Mouse (Mus musculus) lung, adult 2 months (tissue): Measurements from ENCODE around the gene Dclk1. TPM values are rescaled to one million over a fixed set of nuclear protein-coding genes. Genes with fewer than 3 reads are reported as not detected.

Source experiments
- DNase-seq: peaks from one replicate; pipeline ENCODE4 v3.0.0; 2022
- H3K4me1 ChIP-seq: fragments of 200-500 bp; 2 replicates; pipeline ENCODE4 v1.6.1; 2011; ENCODE audit warnings: low read length; ENCODE audit not compliant: control insufficient read depth, insufficient read depth
- H3K4me3 ChIP-seq: fragments of 200-500 bp; replicated peaks from 2 replicates; pipeline ENCODE3; 2011; ENCODE audit warnings: low read depth, mild to moderate bottlenecking, control low read depth, low read length; ENCODE audit errors: extremely low read depth
- CTCF ChIP-seq: fragments of 200-500 bp; IDR thresholded peaks from 2 replicates; pipeline ENCODE4 v1.5.1; 2011; ENCODE audit warnings: mild to moderate bottlenecking, low read length, control low read depth; ENCODE audit not compliant: insufficient read depth
- POLR2A ChIP-seq: fragments of 200-500 bp; IDR thresholded peaks from 2 replicates; pipeline ENCODE4 v1.6.1; 2011; ENCODE audit warnings: low read depth, mild to moderate bottlenecking, control low read depth, low read length, borderline replicate concordance; ENCODE audit errors: extremely low read depth
- whole genome bisulfite sequencing: fragments of 180-500 bp; shearing (Covaris S2); methylation state at CpG from one replicate; pipeline ENCODE4 v1.1.7; 2018; 5-methylcytosine and 5-hydroxymethylcytosine counted together
- polyA plus RNA-seq: library from polyadenylated mRNA; depleted of rRNA; stranded (reverse); fragments of >200 nt; gene quantifications from 2 replicates; pipeline ENCODE4 v1.2.3, GENCODE M21; 2012

Dclk1 gene
- polyA plus RNA-seq, 1 experiment: 1.9 TPM

DNA sequence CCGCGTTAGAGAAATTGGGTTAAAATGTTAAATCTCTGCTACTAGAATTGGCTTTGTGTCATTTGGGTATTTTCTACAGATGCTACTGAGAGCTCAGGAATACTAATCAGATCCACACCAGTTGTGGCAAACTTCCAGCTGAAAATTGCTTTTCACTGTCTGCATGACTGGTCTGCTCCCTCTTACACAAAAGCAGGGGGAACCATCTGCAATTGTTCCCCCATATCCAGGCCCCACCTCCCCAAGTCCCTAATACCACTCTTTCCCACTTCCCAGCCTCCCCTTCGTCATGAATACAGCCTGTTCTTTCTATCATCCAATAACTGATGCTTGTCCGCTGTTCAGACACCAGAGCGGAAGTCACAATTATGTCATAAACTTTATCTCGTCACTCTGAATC is 27.8 kb upstream of the Dclk1 start:
- DNase-seq: no peak
- no peak for TF ChIP-seq CTCF
- TF ChIP-seq POLR2A: no peak
- 82% methylated on average over 6 of the region's 6 CpGs for WGBS
- Histone ChIP-seq H3K4me3 (no peak overlapping the region), H3K4me1 (no peaks in the 10 kb centered on the region)

DNA sequence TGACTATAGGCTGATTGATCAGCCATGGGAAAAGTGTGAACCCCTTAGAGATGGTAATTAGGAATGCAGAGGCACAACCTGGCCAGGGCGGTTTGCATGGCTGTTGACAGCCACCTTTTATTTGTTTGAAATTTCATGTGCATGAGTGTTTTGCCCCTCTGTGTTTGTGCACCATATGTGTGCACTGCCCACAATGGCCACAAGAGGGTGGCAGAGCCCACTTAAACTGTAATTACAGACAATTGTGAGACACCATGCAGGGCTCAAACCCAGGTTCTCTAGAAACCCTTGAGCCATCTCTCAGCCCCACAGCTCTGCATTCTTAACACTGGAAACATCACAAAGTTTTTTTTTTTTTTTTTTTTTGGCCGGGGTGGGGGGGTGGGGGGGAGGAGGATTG is 19.7 kb upstream of the Dclk1 start:
- H3K4me3 ChIP-seq: no peak overlapping the region
- no peak for TF ChIP-seq POLR2A
- no peak for TF ChIP-seq CTCF
- 85% methylated on average over 2 of the region's 2 CpGs for WGBS
- DNase-seq: no peak
- H3K4me1 ChIP-seq: no peaks in the 10 kb centered on the region

- 65% methylated on average over 3 of the region's 3 CpGs for WGBS
- no peaks in the 10 kb centered on the region for H3K4me1 ChIP-seq
Measured at GRCm38 (mm10) chr3:55223862-55224261, 18.3 kb upstream of the Dclk1 start.

GRCm38 (mm10) chr3:55226501-55227213 is 15.5 kb upstream of the Dclk1 start:
- H3K4me3 ChIP-seq: no peak overlapping the region
- WGBS: 36% methylated on average over 18 of the region's 18 CpGs
- DNase-seq: no peak
- H3K4me1 ChIP-seq: no peaks in the 10 kb centered on the region
- TF ChIP-seq CTCF: no peak
- TF ChIP-seq POLR2A: no peak

More at GRCm38 (mm10) chr3:55223862-55224261, 18.3 kb upstream of the Dclk1 start:
- H3K4me3 ChIP-seq: no peak overlapping the region
- no peak for DNase-seq
- TF ChIP-seq CTCF (no peak), POLR2A (no peak)

GRCm38 (mm10) chr3:55227214-55227581 is 15.0 kb upstream of the Dclk1 start:
- Histone ChIP-seq H3K4me1 (no peaks in the 10 kb centered on the region), H3K4me3 (no peak overlapping the region)
- TF ChIP-seq CTCF (no peak), POLR2A (no peak)
- WGBS: 27% methylated on average over 4 of the region's 4 CpGs
- DNase-seq: no peak

DNA sequence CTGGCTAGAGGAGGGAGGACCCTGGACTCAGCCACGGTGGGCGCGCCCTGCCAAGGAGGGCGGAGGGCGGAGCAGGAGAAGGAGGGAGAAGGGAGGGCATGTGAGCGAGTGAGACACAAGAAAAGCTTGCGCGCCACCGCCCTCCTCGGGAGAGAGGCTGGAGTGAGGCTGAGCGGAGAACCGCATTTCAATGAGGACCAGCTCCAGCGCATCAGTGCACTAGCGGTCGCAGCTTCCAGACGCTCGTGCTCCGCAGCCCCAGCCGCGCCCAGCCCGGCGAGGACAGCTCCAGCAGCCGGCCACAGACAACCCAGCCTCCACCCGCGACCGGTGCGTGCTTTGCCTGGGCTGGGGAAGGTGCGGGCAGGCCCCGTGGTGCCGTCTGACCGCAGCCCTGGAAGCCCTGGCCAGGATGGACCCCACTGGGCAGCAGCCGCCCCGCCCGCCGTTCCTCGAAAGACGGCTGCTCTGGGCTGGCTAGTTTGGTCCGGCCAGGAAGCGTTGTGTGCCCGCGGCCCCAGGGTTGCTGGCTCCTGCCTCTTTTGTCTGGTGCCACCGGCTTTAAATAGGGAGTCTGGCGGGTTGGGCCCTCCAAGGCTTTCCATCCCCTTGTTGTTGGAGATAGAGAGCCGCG is 375 bp downstream of the Dclk1 start:
- peak; percentile 50 for DNase-seq
- under 1% methylated on average over 42 of the region's 45 CpGs for WGBS
- no peaks in the 10 kb centered on the region for H3K4me1 ChIP-seq
- TF ChIP-seq POLR2A (no peak; the same call in 1 of the 2 replicates), CTCF (no peak)
- H3K4me3 ChIP-seq: peak overlapping the region; percentile 18

DNA sequence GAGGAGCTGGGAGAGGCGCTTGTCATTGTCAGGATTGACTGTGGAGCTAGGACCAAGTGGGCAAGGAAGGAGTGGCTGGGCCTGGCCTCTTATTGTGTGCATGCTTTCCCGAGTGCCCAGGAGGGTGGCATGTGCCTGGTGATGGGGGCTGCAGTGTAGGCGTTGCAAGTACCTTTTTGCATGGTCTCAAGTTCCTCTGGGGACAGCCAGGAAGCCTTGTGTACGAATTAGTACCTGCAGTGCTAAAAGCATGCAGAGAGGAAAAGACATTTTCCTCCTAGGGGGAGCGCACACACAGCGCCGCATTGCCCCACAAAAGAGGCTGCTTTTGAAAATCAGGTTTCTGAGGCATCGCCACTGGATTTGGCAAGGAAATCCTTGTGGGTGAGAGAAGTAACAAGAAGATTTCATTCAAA is 900 bp downstream of the Dclk1 start:
- no peak overlapping the region for H3K4me3 ChIP-seq

GRCm38 (mm10) chr3:55244087-55244486 is 1.9 kb downstream of the Dclk1 start:
- TF ChIP-seq CTCF: no peak
- no peak for DNase-seq
- Histone ChIP-seq H3K4me1 (no peaks in the 10 kb centered on the region), H3K4me3 (no peak overlapping the region)
- WGBS: 70% methylated on average over 6 of the region's 6 CpGs

More for the DNA sequence above, 900 bp downstream of the Dclk1 start:
- H3K4me1 ChIP-seq: no peaks in the 10 kb centered on the region
- TF ChIP-seq POLR2A (no peak), CTCF (no peak)
- 6% methylated on average over 8 of the region's 8 CpGs for WGBS
- no peak for DNase-seq

DNA sequence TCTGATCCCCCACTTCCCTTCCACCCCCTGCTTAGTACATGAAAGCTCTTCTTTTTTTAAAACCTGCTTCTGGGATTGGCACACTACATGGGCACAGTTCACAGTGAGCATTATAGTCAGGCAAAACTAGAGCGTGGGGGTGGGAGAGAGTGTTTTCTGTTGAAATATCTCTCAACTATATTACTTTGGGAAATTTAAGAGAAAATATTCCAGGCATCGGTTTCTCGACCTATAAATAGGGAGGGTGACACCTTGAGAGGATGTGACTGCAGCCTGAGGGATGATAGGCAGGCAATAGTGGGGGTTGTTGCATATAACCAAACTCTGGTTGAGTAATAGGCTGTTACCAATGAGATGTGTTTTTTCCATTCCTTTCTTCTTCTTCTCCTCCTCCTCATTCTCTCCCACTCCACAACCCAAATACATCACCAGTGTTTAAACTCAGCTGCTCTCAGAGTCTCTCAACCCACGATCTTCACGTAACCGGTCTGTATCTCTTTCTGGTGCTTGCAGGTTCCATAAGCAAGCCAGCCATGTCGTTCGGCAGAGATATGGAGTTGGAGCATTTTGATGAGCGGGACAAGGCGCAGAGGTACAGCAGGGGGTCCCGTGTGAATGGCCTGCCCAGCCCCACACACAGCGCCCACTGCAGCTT is 4.6 kb downstream of the Dclk1 start:
- no peak for DNase-seq
- no peaks in the 10 kb centered on the region for H3K4me1 ChIP-seq
- 87% methylated on average over 12 of the region's 12 CpGs for WGBS
- no peak overlapping the region for H3K4me3 ChIP-seq
- no peak for TF ChIP-seq CTCF

GRCm38 (mm10) chr3:55248048-55248447 is 5.9 kb downstream of the Dclk1 start:
- Histone ChIP-seq H3K4me1 (no peaks in the 10 kb centered on the region), H3K4me3 (no peak overlapping the region)
- no peak for DNase-seq
- TF ChIP-seq POLR2A (no peak), CTCF (no peak)
- 73% methylated on average over 3 of the region's 3 CpGs for WGBS

DNA sequence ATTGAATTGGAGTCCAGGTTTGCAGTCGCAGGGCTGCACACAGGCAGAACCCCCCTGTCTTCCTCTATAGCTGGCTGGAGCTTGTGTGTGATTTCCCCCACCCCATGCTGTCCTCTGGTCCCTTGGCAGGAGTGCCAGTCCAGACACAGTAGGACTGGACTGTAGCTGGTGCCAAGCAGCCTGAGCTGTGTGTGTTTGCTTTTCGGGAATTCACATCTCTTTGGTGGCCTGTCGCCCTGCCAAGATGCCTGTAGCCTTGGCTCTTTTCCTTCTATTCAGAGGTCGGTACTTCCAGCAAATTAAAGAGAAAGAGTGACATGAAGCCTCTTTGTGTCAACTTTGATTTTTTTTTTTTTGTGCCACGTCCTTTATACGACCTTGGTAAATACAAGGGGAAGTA is 6.3 kb downstream of the Dclk1 start:
- TF ChIP-seq POLR2A (no peak), CTCF (no peak)
- H3K4me3 ChIP-seq: no peak overlapping the region
- peak; percentile 11 for DNase-seq
- WGBS: 38% methylated on average over 6 of the region's 6 CpGs
- no peaks in the 10 kb centered on the region for H3K4me1 ChIP-seq
